Mouse (Mus musculus) embryo, embryonic 10 days (tissue): ENCODE data around the gene Gm2832.
"Not testable (repeated sequence)": the region's sequence is repeated elsewhere in the genome, so short reads cannot be mapped to it uniquely, and the experiment has no call there.

ENCODE experiments used
- DNase-seq: peaks from one replicate; pipeline ENCODE4 v3.0.0-alpha.2; 2015; ENCODE audit warnings: low spot score

Gm2832 gene

GRCm38 (mm10) chr14:41278505-41278904 is at the start of gene Gm2832:
Gene Gm2832, plus strand, starts transcription at chr14:41278805.
- DNase-seq = not testable (repeated sequence)

GRCm38 (mm10) chr14:41263296-41263695 is 15.3 kb upstream of the Gm2832 start:
- DNase-seq = not testable (repeated sequence)

GRCm38 (mm10) chr14:41263853-41264755 is 14.5 kb upstream of the Gm2832 start:
- peak; percentile 3 for DNase-seq

- peak; percentile 63 for DNase-seq
Measured at GRCm38 (mm10) chr14:41264756-41265566, 13.6 kb upstream of the Gm2832 start.

- DNase-seq = not testable (repeated sequence)
Measured at GRCm38 (mm10) chr14:41285965-41286364, 7.4 kb downstream of the Gm2832 start.
